Mouse (Mus musculus): ENCODE data around the gene Aph1a. TPM values are rescaled to one million over a fixed set of nuclear protein-coding genes. Genes with fewer than 3 reads are reported as not detected.

The Aph1a gene
- polyA plus RNA-seq, 1 experiment from 2014 or later, result 12.6 TPM

Other genes starting within 250 kb of the Aph1a start
- 11.1 and 14.5 TPM in 2 replicates for gene Mcl1, start 235.2 kb upstream of the Aph1a start, polyA plus RNA-seq (2015; fragmentation: Nextera tagmentation; extraction: Ambion mirVana)
- gene Adamtsl4, start 206.1 kb upstream of the Aph1a start, polyA plus RNA-seq (2015; fragmentation: Nextera tagmentation; extraction: Ambion mirVana), result 0.74 and 0.83 TPM in 2 replicates
- gene Ecm1, start 154.4 kb upstream of the Aph1a start, polyA plus RNA-seq (2015; fragmentation: Nextera tagmentation; extraction: Ambion mirVana), result 21.2 and 26.7 TPM in 2 replicates
- 33.0 and 33.9 TPM in 2 replicates for gene Tars2, start 133.8 kb upstream of the Aph1a start, polyA plus RNA-seq (2015; fragmentation: Nextera tagmentation; extraction: Ambion mirVana)
- gene Rprd2, start 75.1 kb upstream of the Aph1a start, polyA plus RNA-seq (2015; fragmentation: Nextera tagmentation; extraction: Ambion mirVana), result 7.7 and 7.9 TPM in 2 replicates
- 23.1 and 23.7 TPM in 2 replicates for gene Prpf3, start 38.1 kb upstream of the Aph1a start, polyA plus RNA-seq (2015; fragmentation: Nextera tagmentation; extraction: Ambion mirVana)
- gene Mrps21, start 22.4 kb upstream of the Aph1a start, polyA plus RNA-seq (2015; fragmentation: Nextera tagmentation; extraction: Ambion mirVana), result 156 and 178 TPM in 2 replicates
- gene Ciart, start 11.7 kb upstream of the Aph1a start, polyA plus RNA-seq (2015; fragmentation: Nextera tagmentation; extraction: Ambion mirVana), result 0.78 and 1.1 TPM in 2 replicates
- gene BC028528, start 2.0 kb upstream of the Aph1a start, polyA plus RNA-seq (2015; fragmentation: Nextera tagmentation; extraction: Ambion mirVana), result 5.5 and 6.8 TPM in 2 replicates
- gene Car14, start 10.7 kb downstream of the Aph1a start, polyA plus RNA-seq (2015; fragmentation: Nextera tagmentation; extraction: Ambion mirVana), result 14.6 and 15.4 TPM in 2 replicates
- gene Anp32e, start 35.3 kb downstream of the Aph1a start, polyA plus RNA-seq (2015; fragmentation: Nextera tagmentation; extraction: Ambion mirVana), result 118 and 125 TPM in 2 replicates
- 4.2 and 4.5 TPM in 2 replicates for gene Plekho1, start 102.0 kb downstream of the Aph1a start, polyA plus RNA-seq (2015; fragmentation: Nextera tagmentation; extraction: Ambion mirVana)
- 11.7 and 12.9 TPM in 2 replicates for gene Vps45, start 164.5 kb downstream of the Aph1a start, polyA plus RNA-seq (2015; fragmentation: Nextera tagmentation; extraction: Ambion mirVana)
- gene Otud7b, start 210.6 kb downstream of the Aph1a start, polyA plus RNA-seq (2015; fragmentation: Nextera tagmentation; extraction: Ambion mirVana), result 5.8 and 7.7 TPM in 2 replicates

All from liver, embryonic 16.5 days (tissue).